Mouse (Mus musculus): ENCODE data around the gene Tmem56. TPM values are rescaled to one million over a fixed set of nuclear protein-coding genes. Genes with fewer than 3 reads are reported as not detected.

Tmem56 gene
- polyA plus RNA-seq, 1 experiment from 2014 or later, result 1.4 TPM

- Histone ChIP-seq H3K27ac (replicated peaks) (no peak overlapping the region), H3K9ac (no peak overlapping the region), H3K4me1 (replicated peaks) (no peaks in the 10 kb centered on the region), H3K36me3 (no peaks in the 10 kb centered on the region), H3K4me3 (no peak overlapping the region), H3K27me3 (no peaks in the 10 kb centered on the region), H3K9me3 (no peaks in the 10 kb centered on the region), H3K4me2 (no peak overlapping the region)
- 84% methylated on average over 6 of the region's 6 CpGs for WGBS
- ATAC-seq (ENCODE audit: low read depth), result no peak
Observed at GRCm38 (mm10) chr3:121217011-121217410, 65.9 kb downstream of the Tmem56 start.

DNA sequence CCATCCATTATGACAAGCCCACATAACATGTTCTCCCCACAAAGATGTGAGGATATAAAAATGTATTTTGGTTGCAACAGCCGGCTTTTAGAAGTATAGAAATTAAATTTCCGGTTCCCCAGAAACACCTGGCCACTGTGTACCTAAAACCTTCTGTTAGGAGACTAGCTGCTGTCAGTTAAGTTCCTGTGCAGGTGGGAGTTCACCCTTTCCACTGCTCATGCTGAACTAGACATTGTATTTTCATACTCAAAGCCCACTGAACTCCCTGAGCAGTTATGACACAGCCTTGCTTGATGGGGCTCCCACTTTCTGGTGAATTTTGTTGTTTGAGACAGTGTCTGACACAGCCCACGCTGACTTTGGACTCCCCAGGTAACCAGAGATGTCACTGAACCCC, 69.4 kb downstream of the Tmem56 start:
- H3K27me3 ChIP-seq, result no peaks in the 10 kb centered on the region
- no peaks in the 10 kb centered on the region for H3K9me3 ChIP-seq
- no peak overlapping the region for H3K4me3 ChIP-seq
- no peak overlapping the region for H3K4me2 ChIP-seq
- no peak overlapping the region for H3K9ac ChIP-seq
- H3K36me3 ChIP-seq, result no peaks in the 10 kb centered on the region
- ATAC-seq (ENCODE audit: low read depth), result no peak
- H3K27ac ChIP-seq (replicated peaks), result no peak overlapping the region
- 79% methylated on average over 3 of the region's 3 CpGs for WGBS
- H3K4me1 ChIP-seq (replicated peaks), result no peaks in the 10 kb centered on the region

DNA sequence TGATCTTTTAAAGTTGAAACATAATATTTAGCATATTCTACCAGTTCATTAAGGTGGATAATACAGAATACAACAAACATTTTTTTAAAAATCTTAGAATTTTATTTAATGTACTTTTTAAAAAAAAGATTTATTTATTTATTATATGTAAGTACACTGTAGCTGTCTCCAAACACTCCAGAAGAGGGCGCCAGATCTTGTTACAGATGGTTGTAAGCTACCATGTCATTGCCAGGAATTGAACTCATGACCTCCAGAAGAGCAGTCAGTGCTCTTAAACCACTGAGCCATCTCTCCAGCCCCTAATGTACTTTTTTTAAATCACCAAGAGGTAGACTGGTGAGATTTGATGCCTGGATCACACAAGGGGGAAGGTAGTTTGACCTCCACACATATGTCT, 70.7 kb downstream of the Tmem56 start:
- H3K4me2 ChIP-seq, result no peak overlapping the region
- 57% methylated on average over 1 of the region's 1 CpGs for WGBS
- H3K27ac ChIP-seq (replicated peaks), result no peak overlapping the region
- no peak overlapping the region for H3K9ac ChIP-seq
- H3K4me3 ChIP-seq, result no peak overlapping the region
- ATAC-seq (ENCODE audit: low read depth), result no peak
- no peaks in the 10 kb centered on the region for H3K9me3 ChIP-seq
- H3K27me3 ChIP-seq, result no peaks in the 10 kb centered on the region
- no peaks in the 10 kb centered on the region for H3K4me1 ChIP-seq (replicated peaks)
- no peaks in the 10 kb centered on the region for H3K36me3 ChIP-seq

- no peaks in the 10 kb centered on the region for H3K9me3 ChIP-seq
- H3K4me1 ChIP-seq (replicated peaks), result no peaks in the 10 kb centered on the region
- no peak overlapping the region for H3K9ac ChIP-seq
- H3K4me2 ChIP-seq, result no peak overlapping the region
- 96% methylated on average over 5 of the region's 5 CpGs for WGBS
- no peak overlapping the region for H3K4me3 ChIP-seq
- no peaks in the 10 kb centered on the region for H3K27me3 ChIP-seq
- ATAC-seq (ENCODE audit: low read depth), result no peak
- no peaks in the 10 kb centered on the region for H3K36me3 ChIP-seq
- H3K27ac ChIP-seq (replicated peaks), result no peak overlapping the region
Observed at GRCm38 (mm10) chr3:121208994-121209393, 73.9 kb downstream of the Tmem56 start.

- Histone ChIP-seq H3K36me3 (no peaks in the 10 kb centered on the region), H3K27me3 (no peaks in the 10 kb centered on the region), H3K27ac (replicated peaks) (no peak overlapping the region), H3K9ac (no peak overlapping the region), H3K4me3 (no peak overlapping the region), H3K4me2 (no peak overlapping the region), H3K4me1 (replicated peaks) (no peaks in the 10 kb centered on the region), H3K9me3 (no peaks in the 10 kb centered on the region)
- 93% methylated on average over 19 of the region's 19 CpGs for WGBS
- ATAC-seq (ENCODE audit: low read depth), result no peak
Observed at GRCm38 (mm10) chr3:121206202-121206882, 76.6 kb downstream of the Tmem56 start.

DNA sequence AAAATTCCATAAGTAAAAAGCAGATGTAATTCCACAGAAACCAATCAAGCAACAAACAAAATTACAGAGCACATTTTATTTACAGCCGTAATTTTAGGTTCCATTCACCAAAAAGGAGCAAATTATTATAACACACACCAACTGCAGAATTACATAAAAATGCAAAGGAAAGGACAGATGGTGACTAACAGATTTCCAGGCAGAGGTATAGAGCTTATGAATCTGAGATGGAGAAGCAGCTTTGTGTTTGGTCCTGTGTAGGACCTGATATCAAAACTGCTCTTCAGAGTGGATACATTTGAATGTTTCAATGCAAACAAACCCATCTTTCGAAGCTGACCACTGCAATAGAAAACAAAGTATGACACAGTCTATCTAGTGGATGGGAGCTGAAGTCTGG, 80.3 kb downstream of the Tmem56 start:
- no peak for ATAC-seq (ENCODE audit: low read depth)
- Histone ChIP-seq H3K4me1 (replicated peaks) (no peaks in the 10 kb centered on the region), H3K4me2 (no peak overlapping the region), H3K36me3 (no peaks in the 10 kb centered on the region), H3K4me3 (no peak overlapping the region), H3K9ac (no peak overlapping the region), H3K27ac (replicated peaks) (no peak overlapping the region), H3K27me3 (no peaks in the 10 kb centered on the region), H3K9me3 (no peaks in the 10 kb centered on the region)
- 84% methylated on average over 2 of the region's 2 CpGs for WGBS

- no peak overlapping the region for H3K4me2 ChIP-seq
- ATAC-seq (ENCODE audit: low read depth), result no peak
- H3K4me1 ChIP-seq (replicated peaks), result no peaks in the 10 kb centered on the region
- H3K9ac ChIP-seq, result no peak overlapping the region
- 59% methylated on average over 11 of the region's 11 CpGs for WGBS
- H3K36me3 ChIP-seq, result no peaks in the 10 kb centered on the region
- H3K9me3 ChIP-seq, result no peaks in the 10 kb centered on the region
- H3K27ac ChIP-seq (replicated peaks), result no peak overlapping the region
- H3K27me3 ChIP-seq, result no peaks in the 10 kb centered on the region
- no peak overlapping the region for H3K4me3 ChIP-seq
Observed at GRCm38 (mm10) chr3:121201012-121201747, 81.7 kb downstream of the Tmem56 start.

DNA sequence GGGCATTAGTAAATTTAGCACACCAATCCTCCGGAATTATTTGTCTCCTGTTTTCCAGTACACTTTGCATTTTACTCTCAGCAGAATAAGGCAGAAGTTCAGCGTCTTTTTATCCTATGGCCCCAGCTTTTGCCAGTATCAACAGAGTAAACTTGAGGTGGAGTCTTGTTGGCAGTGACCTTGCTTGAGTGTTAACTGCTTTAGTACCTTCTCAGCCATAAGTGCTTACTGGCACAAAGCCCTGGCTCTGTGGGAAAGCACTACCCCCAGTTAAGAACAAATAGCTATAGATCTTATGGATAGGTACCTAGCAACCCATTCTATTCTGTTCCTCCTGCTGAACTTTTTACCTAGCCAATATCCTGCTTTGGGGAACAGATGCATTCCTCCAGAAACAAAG, 93.7 kb downstream of the Tmem56 start:
- WGBS, result 87% methylated on average over 2 of the region's 2 CpGs
- Histone ChIP-seq H3K27me3 (no peaks in the 10 kb centered on the region), H3K27ac (replicated peaks) (no peak overlapping the region), H3K9me3 (no peaks in the 10 kb centered on the region), H3K4me2 (no peak overlapping the region), H3K4me3 (no peak overlapping the region), H3K9ac (no peak overlapping the region), H3K4me1 (replicated peaks) (no peaks in the 10 kb centered on the region), H3K36me3 (no peaks in the 10 kb centered on the region)
- no peak for ATAC-seq (ENCODE audit: low read depth)

DNA sequence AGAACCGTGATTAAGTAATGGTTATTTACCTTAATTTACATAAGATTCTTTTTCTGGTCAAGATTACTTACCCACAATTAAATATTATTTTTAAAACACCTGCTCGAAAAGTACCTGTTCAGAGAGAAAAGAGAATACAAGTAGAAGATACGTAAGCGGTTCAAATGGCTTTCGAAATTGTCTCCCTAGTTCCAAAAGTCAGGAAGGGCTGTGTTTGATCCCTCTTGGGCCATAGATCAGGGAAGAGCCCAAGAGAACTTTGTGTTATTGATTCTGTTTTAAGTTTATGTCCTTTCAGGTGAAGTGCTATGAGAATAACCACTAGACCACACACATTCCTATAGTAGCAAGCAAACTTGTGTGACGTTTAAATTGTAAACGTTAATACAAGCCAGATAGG, 95.4 kb downstream of the Tmem56 start:
- H3K4me3 ChIP-seq, result no peak overlapping the region
- H3K36me3 ChIP-seq, result no peaks in the 10 kb centered on the region
- no peak overlapping the region for H3K27ac ChIP-seq (replicated peaks)
- H3K9ac ChIP-seq, result no peak overlapping the region
- no peak for ATAC-seq (ENCODE audit: low read depth)
- no peaks in the 10 kb centered on the region for H3K4me1 ChIP-seq (replicated peaks)
- no peak overlapping the region for H3K4me2 ChIP-seq
- H3K9me3 ChIP-seq, result no peaks in the 10 kb centered on the region
- H3K27me3 ChIP-seq, result no peaks in the 10 kb centered on the region
- 89% methylated on average over 7 of the region's 7 CpGs for WGBS

DNA sequence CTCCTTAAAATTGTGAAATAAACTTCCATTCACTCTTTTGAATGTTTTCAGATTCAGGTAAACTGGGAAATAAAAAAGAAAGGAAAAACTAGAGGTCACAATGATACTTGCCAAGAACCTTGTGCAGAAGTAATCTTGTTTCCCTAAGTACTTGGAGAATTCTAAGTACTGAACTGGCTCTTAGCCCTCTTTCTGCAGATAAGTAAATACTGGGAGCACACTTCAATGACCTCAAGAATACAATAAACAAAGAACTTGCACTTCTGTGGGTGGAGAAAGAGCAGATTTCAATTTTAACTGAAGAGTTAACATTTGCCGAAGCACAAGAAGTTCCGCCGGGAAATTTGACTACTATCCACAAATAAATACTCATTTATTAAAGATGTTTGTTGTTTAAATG, 96.0 kb downstream of the Tmem56 start:
- Histone ChIP-seq H3K4me3 (no peak overlapping the region), H3K27ac (replicated peaks) (no peak overlapping the region), H3K4me1 (replicated peaks) (no peaks in the 10 kb centered on the region), H3K4me2 (no peak overlapping the region), H3K9ac (no peak overlapping the region), H3K9me3 (no peaks in the 10 kb centered on the region), H3K36me3 (no peaks in the 10 kb centered on the region), H3K27me3 (no peaks in the 10 kb centered on the region)
- WGBS, result 90% methylated on average over 3 of the region's 3 CpGs
- no peak for ATAC-seq (ENCODE audit: low read depth)

DNA sequence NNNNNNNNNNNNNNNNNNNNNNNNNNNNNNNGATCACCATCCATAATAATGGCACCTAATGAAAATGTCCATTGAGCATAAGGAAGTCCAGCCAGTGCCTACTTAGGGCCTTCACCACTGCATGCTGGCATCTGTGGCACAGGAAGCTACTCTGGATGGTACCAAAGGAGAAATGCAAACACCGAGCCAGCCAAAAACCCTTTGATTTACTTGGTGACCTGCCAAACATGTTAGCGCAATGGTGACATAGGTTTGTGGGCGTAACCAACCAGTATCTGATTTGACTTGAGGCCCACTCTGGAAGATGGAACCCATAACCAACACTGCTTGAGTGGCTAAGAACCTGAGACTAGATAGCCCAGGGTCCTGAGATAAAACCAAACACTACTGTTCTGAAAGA, 97.7 kb downstream of the Tmem56 start:
- Histone ChIP-seq H3K27me3 (no peaks in the 10 kb centered on the region), H3K9me3 (no peaks in the 10 kb centered on the region), H3K9ac (no peak overlapping the region), H3K4me3 (no peak overlapping the region), H3K36me3 (no peaks in the 10 kb centered on the region), H3K4me2 (no peak overlapping the region), H3K4me1 (replicated peaks) (no peaks in the 10 kb centered on the region), H3K27ac (replicated peaks) (no peak overlapping the region)
- 94% methylated on average over 3 of the region's 3 CpGs for WGBS
- no peak for ATAC-seq (ENCODE audit: low read depth)

DNA sequence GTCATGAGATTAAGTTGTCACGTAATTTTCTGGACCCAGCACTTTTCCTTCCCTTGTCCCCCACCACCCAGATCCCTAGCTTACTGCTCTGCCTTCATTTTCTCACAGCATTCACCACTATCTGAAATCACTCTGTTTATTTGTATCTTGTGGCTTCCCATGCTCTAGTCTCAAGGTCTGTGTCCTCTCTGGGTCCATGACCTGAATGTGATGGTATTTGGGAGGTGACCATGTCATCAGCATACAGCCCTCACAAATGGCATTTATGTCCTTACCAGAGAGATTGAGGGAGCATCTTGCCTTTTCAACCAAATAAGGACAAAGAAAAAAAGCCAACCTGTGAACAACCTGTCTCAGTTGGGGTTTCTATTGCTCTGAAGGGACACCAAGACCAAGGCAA, 106.9 kb downstream of the Tmem56 start:
- Histone ChIP-seq H3K4me2 (no peak overlapping the region), H3K9ac (no peak overlapping the region), H3K36me3 (no peaks in the 10 kb centered on the region), H3K9me3 (no peaks in the 10 kb centered on the region), H3K27ac (replicated peaks) (no peak overlapping the region), H3K4me3 (no peak overlapping the region), H3K4me1 (replicated peaks) (peaks cover under 1% of the 10 kb centered on the region), H3K27me3 (no peaks in the 10 kb centered on the region)
- 88% methylated on average over 1 of the region's 1 CpGs for WGBS
- ATAC-seq (ENCODE audit: low read depth), result no peak
